Mouse (Mus musculus) small intestine, adult 2 months (tissue): ENCODE data around the gene March6.

Experiments
- CTCF ChIP-seq: fragments of 200-500 bp; IDR thresholded peaks from 2 replicates; pipeline ENCODE4 v1.5.1; 2012; ENCODE audit warnings: low read depth, mild to moderate bottlenecking, control low read depth, inconsistent platforms, low read length, moderate library complexity, mixed read lengths; ENCODE audit not compliant: insufficient replicate concordance, insufficient read length; ENCODE audit errors: extremely low read depth
- POLR2A ChIP-seq: fragments of 200-500 bp; IDR thresholded peaks from 2 replicates; pipeline ENCODE4 v1.6.1; 2012; ENCODE audit warnings: low read depth, mild to moderate bottlenecking, control low read depth, inconsistent platforms, low read length, moderate library complexity

- no peak for TF ChIP-seq POLR2A
- TF ChIP-seq CTCF: no peak
Measured at GRCm38 (mm10) chr15:31517186-31517585, 13.7 kb downstream of the March6 start.
